Mouse (Mus musculus) testis, adult 2 months (tissue): Measurements from ENCODE around the gene Angptl2. TPM values are rescaled to one million over a fixed set of nuclear protein-coding genes. Genes with fewer than 3 reads are reported as not detected.

ENCODE experiments used
- H3K27ac ChIP-seq: fragments of 200-500 bp; 2 replicates; pipeline ENCODE4 v1.5.1; 2012; ENCODE audit warnings: low read depth, low read length; ENCODE audit not compliant: control insufficient read depth, insufficient read depth
- H3K27me3 ChIP-seq: fragments of 200-500 bp; 2 replicates; pipeline ENCODE4 v1.6.1; 2012; ENCODE audit warnings: mild to moderate bottlenecking, low read length, moderate library complexity; ENCODE audit not compliant: control insufficient read depth, insufficient read depth
- H3K36me3 ChIP-seq: fragments of 200-500 bp; 2 replicates; pipeline ENCODE4 v1.6.1; 2012; ENCODE audit warnings: mild to moderate bottlenecking, low read length; ENCODE audit not compliant: control insufficient read depth, insufficient read depth
- H3K4me1 ChIP-seq: fragments of 200-500 bp; 2 replicates; pipeline ENCODE4 v1.6.1; 2012; ENCODE audit warnings: low read length; ENCODE audit not compliant: control insufficient read depth, insufficient read depth
- H3K4me3 ChIP-seq: fragments of 200-500 bp; 2 replicates; pipeline ENCODE4 v1.5.1; 2012; ENCODE audit warnings: low read depth, mild to moderate bottlenecking, low read length, moderate library complexity, mixed read lengths; ENCODE audit not compliant: control insufficient read depth
- CTCF ChIP-seq: fragments of 200-500 bp; IDR thresholded peaks from 2 replicates; pipeline ENCODE4 v1.5.1; 2012; ENCODE audit warnings: low read depth, mild to moderate bottlenecking, inconsistent platforms, low read length, moderate library complexity; ENCODE audit not compliant: control insufficient read depth, insufficient read depth, insufficient replicate concordance
- POLR2A ChIP-seq: fragments of 200-500 bp; IDR thresholded peaks from 2 replicates; pipeline ENCODE4 v1.6.1; 2012; ENCODE audit warnings: low read depth, mild to moderate bottlenecking, inconsistent platforms, low read length, moderate library complexity; ENCODE audit not compliant: control insufficient read depth
- polyA plus RNA-seq: library from polyadenylated mRNA; depleted of rRNA; stranded (reverse); fragments of >200 nt; gene quantifications from 2 replicates; pipeline ENCODE4 v1.2.3, GENCODE M21; 2012

The Angptl2 gene
- polyA plus RNA-seq, 1 experiment, result 3.1 TPM

DNA sequence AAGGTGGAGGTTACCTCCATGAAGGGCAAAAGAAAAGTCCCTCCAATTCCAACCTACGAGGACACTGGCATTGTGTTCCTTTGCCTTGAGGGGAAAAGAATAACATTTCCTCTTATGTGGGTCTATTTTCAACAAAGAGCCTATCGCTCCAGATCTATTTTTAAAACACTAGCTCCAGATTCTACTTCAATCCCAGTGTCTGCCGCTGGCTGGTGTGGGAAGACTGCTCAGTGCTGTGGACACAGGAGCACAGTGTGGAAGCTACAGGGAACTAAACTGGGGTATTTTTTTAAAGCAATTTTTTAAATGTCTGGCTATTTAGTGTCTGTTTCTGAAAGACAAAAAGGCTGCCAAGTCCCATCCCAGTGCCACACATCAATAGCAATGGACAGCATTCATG is 49.9 kb downstream of the Angptl2 start:
- Histone ChIP-seq H3K36me3 (no peaks in the 10 kb centered on the region), H3K4me3 (no peak overlapping the region), H3K4me1 (no peaks in the 10 kb centered on the region), H3K27ac (no peak overlapping the region), H3K27me3 (no peaks in the 10 kb centered on the region)
- TF ChIP-seq POLR2A, result no peak
- no peak for TF ChIP-seq CTCF

DNA sequence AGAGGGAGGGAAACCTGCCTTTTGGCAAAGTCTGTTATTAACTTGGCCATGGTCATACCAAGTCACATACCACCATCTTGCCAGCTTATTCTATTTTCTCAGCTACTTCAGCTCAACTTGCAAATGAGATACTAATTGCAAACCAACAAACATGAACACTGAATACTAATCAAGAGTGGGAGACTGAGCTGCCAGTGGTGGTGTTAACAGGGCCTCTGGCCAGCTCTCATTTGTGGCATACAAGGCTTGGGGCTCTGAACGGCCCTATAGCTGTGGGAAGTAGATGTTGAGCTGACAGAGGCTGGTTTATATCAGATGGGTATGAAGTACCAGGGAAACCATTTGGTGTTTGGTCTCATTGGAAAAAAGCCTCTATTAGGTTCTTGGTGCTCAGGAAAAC is 51.2 kb downstream of the Angptl2 start:
- Histone ChIP-seq H3K4me1 (no peaks in the 10 kb centered on the region), H3K4me3 (no peak overlapping the region), H3K27ac (no peak overlapping the region), H3K27me3 (no peaks in the 10 kb centered on the region), H3K36me3 (no peaks in the 10 kb centered on the region)
- TF ChIP-seq CTCF, result no peak
- TF ChIP-seq POLR2A, result no peak

DNA sequence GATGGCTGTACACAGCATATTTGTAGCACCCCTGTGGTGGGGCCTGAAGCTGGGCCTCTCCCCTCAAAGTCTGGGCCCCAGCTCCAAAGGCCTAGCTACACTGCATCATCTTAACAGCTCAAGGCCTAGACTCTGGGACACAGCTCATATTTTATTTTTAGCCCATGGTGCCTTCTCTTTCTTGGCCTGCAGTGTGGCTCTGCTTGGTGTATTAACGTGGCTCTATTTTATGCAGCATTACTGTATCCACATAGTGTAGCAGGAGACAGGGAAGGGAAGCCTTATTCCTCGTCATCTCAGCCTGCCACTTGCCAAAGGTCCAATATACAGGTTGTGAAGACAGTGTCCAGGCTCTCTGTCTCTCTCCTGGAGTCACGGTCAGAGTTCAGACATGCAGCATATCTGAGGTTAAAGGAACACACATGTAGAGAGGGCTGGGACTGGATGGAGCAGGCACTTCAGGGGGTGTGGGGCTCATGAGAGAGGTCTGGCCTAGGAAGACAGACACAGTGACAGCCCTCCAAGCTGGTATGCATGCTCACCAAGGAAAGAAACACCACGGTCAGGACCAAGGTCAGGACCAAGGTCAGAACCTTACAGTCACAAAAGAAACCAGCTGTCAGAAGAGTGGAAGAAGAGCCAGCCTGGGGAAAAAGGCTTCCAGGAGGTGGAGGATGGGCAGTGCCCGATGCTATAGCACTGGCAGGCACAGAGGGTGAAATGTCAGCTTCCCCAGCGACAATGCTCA is 52.7 kb downstream of the Angptl2 start:
- H3K27me3 ChIP-seq, result no peaks in the 10 kb centered on the region
- no peak overlapping the region for H3K4me3 ChIP-seq
- H3K36me3 ChIP-seq, result no peaks in the 10 kb centered on the region; the same call in 1 of the 2 replicates
- no peak overlapping the region for H3K27ac ChIP-seq
- H3K4me1 ChIP-seq, result no peaks in the 10 kb centered on the region
- TF ChIP-seq POLR2A (no peak), CTCF (no peak)

DNA sequence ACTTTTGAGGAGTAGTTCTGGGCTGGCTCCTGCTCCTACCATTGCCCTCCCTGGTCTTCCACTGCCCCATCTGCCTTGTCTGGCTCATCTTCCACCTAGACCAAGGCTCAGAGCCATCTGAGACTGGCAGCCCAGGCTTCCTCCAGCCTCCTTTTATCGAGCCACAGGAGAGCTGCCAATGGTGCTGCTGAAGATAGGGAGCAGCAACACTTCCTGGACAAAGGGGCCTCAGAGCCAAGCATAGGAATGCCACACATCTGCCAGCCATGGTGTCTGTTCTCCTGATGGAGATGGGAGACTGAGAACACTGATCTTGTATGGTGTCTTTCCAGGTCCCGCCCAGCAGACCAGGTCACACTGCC is 53.2 kb downstream of the Angptl2 start:
- H3K4me1 ChIP-seq, result no peaks in the 10 kb centered on the region
- no peak overlapping the region for H3K4me3 ChIP-seq
- no peaks in the 10 kb centered on the region; the same call in 1 of the 2 replicates for H3K36me3 ChIP-seq
- H3K27ac ChIP-seq, result no peak overlapping the region
- no peak for TF ChIP-seq CTCF
- TF ChIP-seq POLR2A, result no peak
- H3K27me3 ChIP-seq, result no peaks in the 10 kb centered on the region

DNA sequence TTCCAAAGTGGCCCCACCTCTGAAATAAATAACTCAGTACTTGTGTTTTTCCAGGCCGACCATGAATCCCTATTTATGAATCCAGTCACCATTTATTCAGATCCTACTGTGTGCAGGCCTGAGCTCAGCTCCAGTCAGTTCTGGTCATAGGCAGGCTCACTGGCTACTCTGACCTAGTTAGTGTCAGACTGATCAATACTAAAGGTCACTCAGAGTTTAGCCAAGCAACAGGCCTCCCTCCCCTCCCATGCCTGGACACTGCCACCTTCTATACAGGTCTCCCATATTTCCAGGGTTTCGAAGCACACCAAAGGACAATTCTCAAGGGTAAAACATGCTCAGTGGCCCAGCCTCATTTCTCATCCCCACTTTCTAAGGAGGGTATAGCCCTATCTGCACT is 54.7 kb downstream of the Angptl2 start:
- no peaks in the 10 kb centered on the region; the same call in 1 of the 2 replicates for H3K36me3 ChIP-seq
- H3K27me3 ChIP-seq, result no peaks in the 10 kb centered on the region
- no peak overlapping the region for H3K27ac ChIP-seq
- no peaks in the 10 kb centered on the region for H3K4me1 ChIP-seq
- TF ChIP-seq POLR2A, result no peak
- no peak for TF ChIP-seq CTCF
- H3K4me3 ChIP-seq, result no peak overlapping the region

DNA sequence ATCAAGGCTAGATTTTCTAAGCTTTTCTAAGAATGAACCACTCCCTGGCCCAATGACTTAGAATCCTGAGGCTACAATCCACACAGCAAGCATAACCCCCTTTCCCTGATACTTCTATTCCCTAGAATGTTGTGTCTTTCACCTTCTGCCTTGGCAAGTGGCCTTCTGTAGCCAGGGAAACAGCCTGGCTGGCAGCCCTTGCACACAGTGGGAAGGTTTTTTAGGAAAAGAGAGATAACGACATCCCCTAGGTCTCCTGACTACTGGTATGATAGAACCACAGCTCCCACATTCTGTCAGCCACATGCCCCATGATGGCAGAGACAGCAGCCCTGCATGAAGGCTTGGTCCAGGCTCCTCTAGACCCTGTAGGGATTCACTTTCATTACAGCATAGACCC is 55.6 kb downstream of the Angptl2 start:
- Histone ChIP-seq H3K27me3 (no peaks in the 10 kb centered on the region), H3K27ac (no peak overlapping the region), H3K36me3 (no peaks in the 10 kb centered on the region; the same call in 1 of the 2 replicates), H3K4me3 (no peak overlapping the region), H3K4me1 (no peaks in the 10 kb centered on the region)
- no peak for TF ChIP-seq CTCF
- no peak for TF ChIP-seq POLR2A

DNA sequence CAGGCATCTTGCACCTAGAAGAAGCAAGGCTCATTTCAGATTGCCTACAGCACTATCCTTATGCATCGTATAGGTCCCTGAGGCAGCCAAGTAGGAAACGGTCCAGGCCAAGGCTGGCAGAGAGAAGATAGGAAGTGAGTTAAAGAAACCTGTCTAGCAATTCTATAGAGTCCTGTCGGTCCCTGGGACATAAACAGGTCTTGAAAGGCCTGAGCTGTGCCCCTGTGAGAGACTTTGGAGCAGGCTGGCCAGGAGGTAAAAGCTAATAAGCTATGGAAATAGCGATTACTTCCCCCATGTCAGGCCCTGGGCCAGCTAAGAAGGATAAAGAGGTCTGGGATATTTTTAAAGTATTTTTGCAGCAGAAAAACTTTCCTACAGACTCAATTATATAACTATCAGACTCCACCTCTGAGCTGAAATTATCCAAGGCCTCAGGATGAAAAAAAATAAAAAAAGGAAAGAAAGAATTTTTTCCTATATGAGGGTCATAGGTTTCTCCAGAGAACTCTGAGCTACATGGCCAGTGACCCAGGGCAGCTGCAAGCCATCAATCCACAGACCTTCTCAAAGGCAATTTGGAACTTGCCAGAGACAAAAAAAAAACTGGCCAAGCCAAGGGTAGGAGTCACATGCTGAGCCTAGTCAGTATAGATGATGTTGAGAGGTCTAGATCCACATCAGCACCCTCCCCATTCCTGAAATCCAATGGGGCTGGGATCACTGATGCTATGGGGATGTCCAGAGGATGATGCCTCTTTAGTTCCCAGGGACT is 57.0 kb downstream of the Angptl2 start:
- Histone ChIP-seq H3K36me3 (no peaks in the 10 kb centered on the region; the same call in 1 of the 2 replicates), H3K27me3 (no peaks in the 10 kb centered on the region), H3K4me3 (no peak overlapping the region), H3K4me1 (no peaks in the 10 kb centered on the region), H3K27ac (no peak overlapping the region)
- TF ChIP-seq CTCF (no peak), POLR2A (no peak)
